Mouse (Mus musculus): ENCODE data around the gene Sema4g.

DNA sequence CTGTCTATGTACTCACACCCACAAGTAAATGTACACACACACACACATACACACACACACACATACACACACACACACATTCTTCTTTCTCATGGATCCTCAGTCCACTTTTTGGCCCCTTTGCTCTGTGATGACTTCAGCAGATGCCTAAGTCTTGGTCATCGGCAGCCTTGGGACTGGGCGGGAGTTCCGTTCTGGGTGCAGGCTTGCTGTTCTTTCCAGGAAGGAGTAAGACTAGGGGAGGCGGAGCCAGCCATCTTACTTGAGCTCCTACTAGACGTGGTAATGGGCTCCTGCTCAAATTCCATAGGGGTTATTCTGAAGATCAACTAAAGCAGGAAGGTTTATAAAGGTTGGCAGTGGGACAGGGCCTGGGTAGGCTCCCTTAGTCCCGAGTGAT is 31.4 kb downstream of the Sema4g start:
- TF ChIP-seq CTCF (IDR thresholded peaks at IDR 0.05; ENCODE audit: control insufficient read depth, insufficient read depth, insufficient replicate concordance, low read depth, low read length) (no peak), POLR2A (IDR thresholded peaks at IDR 0.05; ENCODE audit: control insufficient read depth, low read depth, low read length) (no peak)
